13 mouse cellular contexts compared by ENCODE assay signal in genomic region chr10:80804916-80805315, GRCm38 (mm10). TPM values are rescaled to one million over a fixed set of nuclear protein-coding genes. Genes with fewer than 3 reads are reported as not detected.
DNase-seq lines count a peak whose midpoint lies in the region; ATAC-seq lines count a peak whose summit lies in the region.
"Had no signal": no experiment of that assay in that cellular context is flagged by ENCODE, and none has a peak within 500 bp of the region (broad histone marks: within the 10 kb centered on the region; RNA-seq: fewer than 3 reads in every experiment).

Amh (plus strand) TSS chr10:80805243.

- no peak within 1 kb of the TSS for H3K4me3 ChIP-seq in hindbrain, embryonic 12.5 days
- H3K4me3 ChIP-seq in hindbrain, embryonic 11.5 days (ENCODE audit: low read depth, low read length) = no peak within 1 kb of the TSS

- peaks cover 49% of the 10 kb centered on the region for H3K36me3 ChIP-seq in hindbrain, embryonic 12.5 days
- peaks cover 14% of the 10 kb centered on the region for H3K36me3 ChIP-seq in hindbrain, embryonic 11.5 days (ENCODE audit: control insufficient read depth, insufficient read depth, low read length)

- WGBS in hindbrain, embryonic 12.5 days = 70% methylated on average over 6 of the region's 6 CpGs
- 63% methylated on average over 6 of the region's 6 CpGs for WGBS in hindbrain, embryonic 11.5 days

- no peak for ATAC-seq in hindbrain, embryonic 12.5 days (ENCODE audit: low FRiP score)
- no peak for ATAC-seq in hindbrain, embryonic 11.5 days (ENCODE audit: low FRiP score)

- H3K4me2 ChIP-seq in hindbrain, embryonic 12.5 days (replicated peaks) = no peak within 1 kb of the TSS
- H3K4me2 ChIP-seq in hindbrain, embryonic 11.5 days (replicated peaks; ENCODE audit: low read depth, low read length) = no peak within 1 kb of the TSS

- H3K4me1 ChIP-seq in hindbrain, embryonic 12.5 days = peaks cover 42% of the 10 kb centered on the region
- peaks cover 22% of the 10 kb centered on the region for H3K4me1 ChIP-seq in hindbrain, embryonic 11.5 days (replicated peaks; ENCODE audit: control insufficient read depth, insufficient read depth, low read length)

- H3K9me3 ChIP-seq in hindbrain, embryonic 12.5 days (replicated peaks) = no peaks in the 10 kb centered on the region
- no peaks in the 10 kb centered on the region for H3K9me3 ChIP-seq in hindbrain, embryonic 11.5 days (ENCODE audit: control insufficient read depth, low read length)
- H3K9me3 ChIP-seq: embryonic facial prominence, embryonic 15.5 days had no signal

- H3K27me3 ChIP-seq in hindbrain, embryonic 12.5 days = peaks cover 45% of the 10 kb centered on the region
- H3K27me3 ChIP-seq in hindbrain, embryonic 11.5 days (ENCODE audit: control insufficient read depth, insufficient read depth, low read length) = peaks cover 18% of the 10 kb centered on the region

- H3K9ac ChIP-seq in hindbrain, embryonic 12.5 days = peak within 1 kb of the TSS; percentile 76
- H3K9ac ChIP-seq in hindbrain, embryonic 11.5 days (ENCODE audit: low read depth, low read length) = no peak within 1 kb of the TSS

- no peak within 1 kb of the TSS for H3K27ac ChIP-seq in hindbrain, embryonic 12.5 days
- H3K27ac ChIP-seq in hindbrain, embryonic 11.5 days (ENCODE audit: low read depth, low read length) = no peak within 1 kb of the TSS
- H3K27ac ChIP-seq: kidney, postnatal 0 days had no signal

- peak; percentile 13 to 24 for DNase-seq in cerebellum, postnatal 25 days
- DNase-seq in cerebellum, adult 8-10 months = no peak
- no peak for DNase-seq in hindbrain, embryonic 11.5 days (ENCODE audit: low spot score)
- peak; percentile 4 for DNase-seq in right cerebral cortex, postnatal 14 days
- no peak for DNase-seq in right cerebral cortex, adult 2 months (ENCODE audit: low spot score in 2 of 2)
- DNase-seq in thymus, postnatal 25 days = no peak
- no peak for DNase-seq in urinary bladder, adult 2 months (ENCODE audit: low spot score)
- DNase-seq: B cell, adult 2 months; heart, postnatal 36 days; thymus, adult 2 months had no signal

RNA-seq across cellular contexts. Expression of gene Amh, which starts in this region (rescaled TPM):
- not detected in 2 replicates for polyA plus RNA-seq in hindbrain, embryonic 12.5 days (2016; fragmentation: Nextera tagmentation; extraction: Ambion mirVana)
- not detected in 2 replicates for polyA plus RNA-seq in hindbrain, embryonic 11.5 days (2014; fragmentation: Nextera tagmentation; extraction: Ambion mirVana)
- polyA plus RNA-seq in urinary bladder, adult 2 months (2012; rRNA removed) = 0.40 and 0.62 TPM in 2 replicates

Comparison
In these comparisons a context has a peak if more than half of its experiments do, and no peak if none do; other contexts are left out.
1. DNase-seq: peak in cerebellum, postnatal 25 days (2 of 2) and right cerebral cortex, postnatal 14 days (single experiment); none in cerebellum, adult 8-10 months (single experiment), hindbrain, embryonic 11.5 days (single experiment), right cerebral cortex, adult 2 months (0 of 2), thymus, postnatal 25 days (single experiment) and urinary bladder, adult 2 months (single experiment).